In genomic region chr4:63558407-63559081, GRCm38 (mm10) we compare ENCODE assay signal across 8 mouse cellular contexts. TPM values are rescaled to one million over a fixed set of nuclear protein-coding genes. Genes with fewer than 3 reads are reported as not detected.
DNase-seq lines count a peak whose midpoint lies in the region; ATAC-seq and TF ChIP-seq lines count a peak whose summit lies in the region.

TSS of gene Tmem268 (plus strand) at chr4:63558781.

- no peak for TF ChIP-seq CTCF in lung, adult 2 months (IDR thresholded peaks at IDR 0.05; ENCODE audit: insufficient read depth, low read length)

- H3K27ac ChIP-seq in forebrain, embryonic 12.5 days, result no peak within 1 kb of the TSS
- H3K27ac ChIP-seq in heart, embryonic 16.5 days (ENCODE audit: low read length), result peak within 1 kb of the TSS; percentile 68
- H3K27ac ChIP-seq in neural tube, embryonic 14.5 days (ENCODE audit: low read depth, low read length), result no peak within 1 kb of the TSS

- H3K9me3 ChIP-seq in forebrain, embryonic 12.5 days, result no peaks in the 10 kb centered on the region
- H3K9me3 ChIP-seq in heart, embryonic 16.5 days (replicated peaks; ENCODE audit: control insufficient read depth, low read length), result no peaks in the 10 kb centered on the region
- no peaks in the 10 kb centered on the region for H3K9me3 ChIP-seq in neural tube, embryonic 14.5 days (ENCODE audit: control insufficient read depth, low read length)

- peak; percentile 46; the same call in 1 of the 2 replicates for TF ChIP-seq POLR2A in lung, adult 2 months (IDR thresholded peaks at IDR 0.05; ENCODE audit: borderline replicate concordance, extremely low read depth, low read depth, low read length)

- H3K27me3 ChIP-seq in forebrain, embryonic 12.5 days, result peaks cover 9% of the 10 kb centered on the region; the same call in 1 of the 2 replicates
- no peaks in the 10 kb centered on the region for H3K27me3 ChIP-seq in heart, embryonic 16.5 days (ENCODE audit: control insufficient read depth, insufficient read depth, low read length)
- no peaks in the 10 kb centered on the region for H3K27me3 ChIP-seq in neural tube, embryonic 14.5 days (ENCODE audit: control insufficient read depth, insufficient read depth, low read length)

- DNase-seq in ES-CJ7 (ENCODE audit: low read depth, low spot score), result peak; percentile 50
- peak; percentile 60 for DNase-seq in c-Kit-positive CD71-positive TER-119-positive erythroid progenitor cells, embryonic 14.5 days (ENCODE audit: low spot score)
- DNase-seq in kidney, postnatal 25 days, result peak; percentile 70 to 89
- peak; percentile 79 for DNase-seq in lung, adult 2 months
- DNase-seq in testis, postnatal 10 days (ENCODE audit: low spot score), result peak; percentile 87

- H3K4me1 ChIP-seq in forebrain, embryonic 12.5 days, result peaks cover 39% of the 10 kb centered on the region
- H3K4me1 ChIP-seq in heart, embryonic 16.5 days (ENCODE audit: control insufficient read depth, insufficient read depth, low read length), result peaks cover 33% of the 10 kb centered on the region
- H3K4me1 ChIP-seq in lung, adult 2 months (ENCODE audit: control insufficient read depth, insufficient read depth, low read length), result peaks cover 14% of the 10 kb centered on the region
- 0 out of 2 replicates have a peak, but pooled peaks cover 6% of the 10 kb centered on the region for H3K4me1 ChIP-seq in neural tube, embryonic 14.5 days (ENCODE audit: control insufficient read depth, insufficient read depth, low read length)

- WGBS in forebrain, embryonic 12.5 days, result under 1% methylated on average over 75 of the region's 81 CpGs
- under 1% methylated on average over 69 of the region's 81 CpGs for WGBS in heart, embryonic 16.5 days
- under 1% methylated on average over 79 of the region's 81 CpGs for WGBS in lung, adult 2 months
- WGBS in neural tube, embryonic 14.5 days, result under 1% methylated on average over 64 of the region's 81 CpGs

- H3K9ac ChIP-seq in forebrain, embryonic 12.5 days, result peak within 1 kb of the TSS; percentile 83
- peak within 1 kb of the TSS; percentile 90 for H3K9ac ChIP-seq in heart, embryonic 16.5 days (ENCODE audit: low read length)
- peak within 1 kb of the TSS; percentile 73 for H3K9ac ChIP-seq in neural tube, embryonic 14.5 days (replicated peaks; ENCODE audit: low read depth, low read length)

- H3K36me3 ChIP-seq in forebrain, embryonic 12.5 days (replicated peaks), result peaks cover 13% of the 10 kb centered on the region; the same call in 1 of the 2 replicates
- H3K36me3 ChIP-seq in heart, embryonic 16.5 days (ENCODE audit: control insufficient read depth, insufficient read depth), result no peaks in the 10 kb centered on the region
- no peaks in the 10 kb centered on the region; the same call in 1 of the 2 replicates for H3K36me3 ChIP-seq in neural tube, embryonic 14.5 days (ENCODE audit: control insufficient read depth, insufficient read depth, low read length)

- peak; percentile 85 for ATAC-seq in forebrain, embryonic 12.5 days (ENCODE audit: low FRiP score)
- ATAC-seq in heart, embryonic 16.5 days (replicated peaks; ENCODE audit: extremely low read depth, insufficient read depth, low FRiP score), result peak; percentile 81
- ATAC-seq in neural tube, embryonic 14.5 days (ENCODE audit: low read depth), result peak; percentile 85

- H3K4me2 ChIP-seq in forebrain, embryonic 12.5 days, result peak within 1 kb of the TSS; percentile 80
- peak within 1 kb of the TSS; percentile 76 for H3K4me2 ChIP-seq in heart, embryonic 16.5 days (ENCODE audit: low read depth, low read length)
- peak within 1 kb of the TSS; percentile 86 for H3K4me2 ChIP-seq in neural tube, embryonic 14.5 days (ENCODE audit: low read depth, low read length)

- peak within 1 kb of the TSS; percentile 72 for H3K4me3 ChIP-seq in forebrain, embryonic 12.5 days (replicated peaks)
- H3K4me3 ChIP-seq in heart, embryonic 16.5 days (ENCODE audit: low read length), result peak within 1 kb of the TSS; percentile 76
- peak within 1 kb of the TSS; percentile 82 for H3K4me3 ChIP-seq in lung, adult 2 months (replicated peaks; ENCODE audit: extremely low read depth, low read depth, low read length)
- peak within 1 kb of the TSS; percentile 68 for H3K4me3 ChIP-seq in neural tube, embryonic 14.5 days (ENCODE audit: low read depth, low read length)

RNA-seq across cellular contexts. Expression of gene Tmem268, which starts in this region (rescaled TPM):
- polyA plus RNA-seq in forebrain, embryonic 12.5 days (2016; fragmentation: Nextera tagmentation; extraction: Ambion mirVana), result 6.6 and 7.3 TPM in 2 replicates
- polyA plus RNA-seq in heart, embryonic 16.5 days (2015; fragmentation: Nextera tagmentation; extraction: Ambion mirVana), result 5.1 and 6.0 TPM in 2 replicates
- 11.2 and 15.2 TPM in 2 replicates for polyA plus RNA-seq in lung, adult 2 months (2012; rRNA removed)
- 3.4 and 4.6 TPM in 2 replicates for polyA plus RNA-seq in neural tube, embryonic 14.5 days (2014; fragmentation: Nextera tagmentation; extraction: Ambion mirVana)
